Mouse (Mus musculus): ENCODE results near the gene Socs5. TPM values are rescaled to one million over a fixed set of nuclear protein-coding genes. Genes with fewer than 3 reads are reported as not detected.
A peak's percentile ranks its signal among the peaks of the same experiment; 100 is the strongest.

Gene Socs5
- polyA plus RNA-seq, 1 experiment from 2014 or later: 15.0 TPM

GRCm38 (mm10) chr17:87102636-87103035 lies 4.8 kb upstream of the Socs5 start:
- H3K9me3 ChIP-seq (ENCODE audit: control insufficient read depth, low read length): no peaks in the 10 kb centered on the region
- no peak overlapping the region for H3K27ac ChIP-seq (ENCODE audit: low read depth, low read length)
- H3K27me3 ChIP-seq (ENCODE audit: control insufficient read depth, insufficient read depth, low read length): no peaks in the 10 kb centered on the region
- no peak overlapping the region for H3K4me2 ChIP-seq (replicated peaks; ENCODE audit: low read depth, low read length)
- DNase-seq (ENCODE audit: low spot score) (no peak), ATAC-seq (ENCODE audit: low FRiP score) (no peak)
- no peak overlapping the region for H3K9ac ChIP-seq (ENCODE audit: low read depth, low read length)
- 0 out of 2 replicates have a peak, but pooled peaks cover 2% of the 10 kb centered on the region for H3K4me1 ChIP-seq (replicated peaks; ENCODE audit: control insufficient read depth, insufficient read depth, low read length)
- no peaks in the 10 kb centered on the region for H3K36me3 ChIP-seq (ENCODE audit: control insufficient read depth, insufficient read depth, low read length)
- WGBS: 75% methylated on average over 8 of the region's 8 CpGs
- no peak overlapping the region for H3K4me3 ChIP-seq (ENCODE audit: low read depth, low read length)

- ATAC-seq (ENCODE audit: low FRiP score) (no peak), DNase-seq (ENCODE audit: low spot score) (no peak)
- Histone ChIP-seq H3K4me2 (replicated peaks; ENCODE audit: low read depth, low read length) (no peak overlapping the region), H3K4me3 (ENCODE audit: low read depth, low read length) (no peak overlapping the region), H3K27ac (ENCODE audit: low read depth, low read length) (no peak overlapping the region), H3K4me1 (replicated peaks; ENCODE audit: control insufficient read depth, insufficient read depth, low read length) (0 out of 2 replicates have a peak, but pooled peaks cover 2% of the 10 kb centered on the region), H3K27me3 (ENCODE audit: control insufficient read depth, insufficient read depth, low read length) (no peaks in the 10 kb centered on the region), H3K9me3 (ENCODE audit: control insufficient read depth, low read length) (no peaks in the 10 kb centered on the region), H3K36me3 (ENCODE audit: control insufficient read depth, insufficient read depth, low read length) (no peaks in the 10 kb centered on the region), H3K9ac (ENCODE audit: low read depth, low read length) (no peak overlapping the region)
- 84% methylated on average over 5 of the region's 5 CpGs for WGBS
These were observed 4.4 kb upstream of the Socs5 start for GRCm38 (mm10) chr17:87103060-87103459.

GRCm38 (mm10) chr17:87104276-87104675 lies 3.2 kb upstream of the Socs5 start:
- no peak overlapping the region for H3K4me3 ChIP-seq (ENCODE audit: low read depth, low read length)
- H3K36me3 ChIP-seq (ENCODE audit: control insufficient read depth, insufficient read depth, low read length): no peaks in the 10 kb centered on the region
- no peak overlapping the region for H3K9ac ChIP-seq (ENCODE audit: low read depth, low read length)
- DNase-seq (ENCODE audit: low spot score) (no peak), ATAC-seq (ENCODE audit: low FRiP score) (no peak)
- H3K27me3 ChIP-seq (ENCODE audit: control insufficient read depth, insufficient read depth, low read length): no peaks in the 10 kb centered on the region
- 88% methylated on average over 4 of the region's 4 CpGs for WGBS
- 0 out of 2 replicates have a peak, but pooled peaks cover 2% of the 10 kb centered on the region for H3K4me1 ChIP-seq (replicated peaks; ENCODE audit: control insufficient read depth, insufficient read depth, low read length)
- no peak overlapping the region for H3K4me2 ChIP-seq (replicated peaks; ENCODE audit: low read depth, low read length)
- no peaks in the 10 kb centered on the region for H3K9me3 ChIP-seq (ENCODE audit: control insufficient read depth, low read length)
- H3K27ac ChIP-seq (ENCODE audit: low read depth, low read length): no peak overlapping the region

DNA sequence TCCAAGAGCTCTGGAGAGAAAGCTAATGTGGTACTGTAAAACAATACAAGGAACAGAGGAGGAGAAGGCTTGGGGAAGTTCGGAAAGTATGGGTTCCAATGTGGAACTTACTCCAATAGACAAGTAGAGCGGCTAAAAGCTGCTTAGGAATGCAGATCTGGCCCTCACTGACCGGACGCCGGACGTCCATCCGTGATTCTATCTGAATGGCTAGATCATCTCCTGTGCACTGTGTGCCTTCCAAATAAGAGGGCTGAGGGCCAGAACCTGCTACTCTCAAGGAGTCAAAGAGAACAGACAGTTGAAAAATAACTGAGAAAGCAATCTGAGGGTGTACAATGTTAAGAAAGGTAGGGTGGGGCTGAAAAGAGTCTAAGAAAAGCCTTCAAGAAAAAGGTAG lies 1.5 kb upstream of the Socs5 start:
- ATAC-seq (ENCODE audit: low FRiP score): no peak
- peak overlapping the region; percentile 59; the same call in 1 of the 2 replicates for H3K4me2 ChIP-seq (replicated peaks; ENCODE audit: low read depth, low read length)
- H3K9ac ChIP-seq (ENCODE audit: low read depth, low read length): no peak overlapping the region; the same call in 1 of the 2 replicates
- H3K27me3 ChIP-seq (ENCODE audit: control insufficient read depth, insufficient read depth, low read length): no peaks in the 10 kb centered on the region
- no peak for DNase-seq (ENCODE audit: low spot score)
- 0 out of 2 replicates have a peak, but pooled peaks cover 2% of the 10 kb centered on the region for H3K4me1 ChIP-seq (replicated peaks; ENCODE audit: control insufficient read depth, insufficient read depth, low read length)
- no peaks in the 10 kb centered on the region for H3K36me3 ChIP-seq (ENCODE audit: control insufficient read depth, insufficient read depth, low read length)
- H3K27ac ChIP-seq (ENCODE audit: low read depth, low read length): no peak overlapping the region; the same call in 1 of the 2 replicates
- no peaks in the 10 kb centered on the region for H3K9me3 ChIP-seq (ENCODE audit: control insufficient read depth, low read length)
- no peak overlapping the region; the same call in 1 of the 2 replicates for H3K4me3 ChIP-seq (ENCODE audit: low read depth, low read length)
- WGBS: 89% methylated on average over 7 of the region's 7 CpGs

GRCm38 (mm10) chr17:87106691-87107523 lies 572 bp upstream of the Socs5 start:
- DNase-seq (ENCODE audit: low spot score): peak; percentile 96
- H3K9me3 ChIP-seq (ENCODE audit: control insufficient read depth, low read length): no peaks in the 10 kb centered on the region
- H3K36me3 ChIP-seq (ENCODE audit: control insufficient read depth, insufficient read depth, low read length): no peaks in the 10 kb centered on the region
- 0 out of 2 replicates have a peak, but pooled peaks cover 2% of the 10 kb centered on the region for H3K4me1 ChIP-seq (replicated peaks; ENCODE audit: control insufficient read depth, insufficient read depth, low read length)
- under 1% methylated on average over 38 of the region's 51 CpGs for WGBS
- peak; percentile 99 for ATAC-seq (ENCODE audit: low FRiP score)
- peak overlapping the region; percentile 74 for H3K9ac ChIP-seq (ENCODE audit: low read depth, low read length)
- peak overlapping the region; percentile 89 for H3K4me2 ChIP-seq (replicated peaks; ENCODE audit: low read depth, low read length)
- H3K27ac ChIP-seq (ENCODE audit: low read depth, low read length): peak overlapping the region; percentile 92
- H3K4me3 ChIP-seq (ENCODE audit: low read depth, low read length): peak overlapping the region; percentile 91
- H3K27me3 ChIP-seq (ENCODE audit: control insufficient read depth, insufficient read depth, low read length): no peaks in the 10 kb centered on the region

GRCm38 (mm10) chr17:87108507-87109292 lies 1.2 kb downstream of the Socs5 start:
- peak overlapping the region; percentile 74; the same call in 1 of the 2 replicates for H3K9ac ChIP-seq (ENCODE audit: low read depth, low read length)
- peak overlapping the region; percentile 89 for H3K4me2 ChIP-seq (replicated peaks; ENCODE audit: low read depth, low read length)
- H3K9me3 ChIP-seq (ENCODE audit: control insufficient read depth, low read length): no peaks in the 10 kb centered on the region
- no peak for ATAC-seq (ENCODE audit: low FRiP score)
- H3K27me3 ChIP-seq (ENCODE audit: control insufficient read depth, insufficient read depth, low read length): no peaks in the 10 kb centered on the region
- WGBS: 48% methylated on average over 13 of the region's 13 CpGs
- H3K4me1 ChIP-seq (replicated peaks; ENCODE audit: control insufficient read depth, insufficient read depth, low read length): 0 out of 2 replicates have a peak, but pooled peaks cover 2% of the 10 kb centered on the region
- no peaks in the 10 kb centered on the region for H3K36me3 ChIP-seq (ENCODE audit: control insufficient read depth, insufficient read depth, low read length)
- H3K27ac ChIP-seq (ENCODE audit: low read depth, low read length): no peak overlapping the region
- DNase-seq (ENCODE audit: low spot score): no peak
- H3K4me3 ChIP-seq (ENCODE audit: low read depth, low read length): peak overlapping the region; percentile 91

DNA sequence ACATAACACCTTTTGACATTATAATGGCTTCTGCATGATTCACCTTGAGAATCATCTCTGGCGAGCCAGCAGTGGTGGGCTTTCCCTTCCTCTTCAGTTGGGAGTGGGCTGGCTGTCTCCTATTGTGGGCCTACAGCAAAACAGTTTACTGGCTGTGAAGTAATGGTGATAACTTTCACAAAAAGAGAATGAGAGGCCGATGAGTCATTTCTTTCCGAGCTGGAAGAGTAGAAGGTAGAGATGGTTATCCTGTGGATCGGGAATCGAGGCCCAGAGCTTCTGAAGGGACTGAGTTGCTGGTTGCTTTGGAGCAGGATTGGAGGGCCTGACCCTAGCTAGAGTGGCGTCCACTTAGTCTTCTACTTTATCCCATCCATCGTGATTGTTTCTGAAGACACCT lies 2.0 kb downstream of the Socs5 start:
- Histone ChIP-seq H3K27ac (ENCODE audit: low read depth, low read length) (no peak overlapping the region), H3K36me3 (ENCODE audit: control insufficient read depth, insufficient read depth, low read length) (no peaks in the 10 kb centered on the region), H3K4me3 (ENCODE audit: low read depth, low read length) (no peak overlapping the region), H3K9ac (ENCODE audit: low read depth, low read length) (no peak overlapping the region), H3K4me2 (replicated peaks; ENCODE audit: low read depth, low read length) (no peak overlapping the region), H3K4me1 (replicated peaks; ENCODE audit: control insufficient read depth, insufficient read depth, low read length) (0 out of 2 replicates have a peak, but pooled peaks cover 2% of the 10 kb centered on the region), H3K27me3 (ENCODE audit: control insufficient read depth, insufficient read depth, low read length) (no peaks in the 10 kb centered on the region), H3K9me3 (ENCODE audit: control insufficient read depth, low read length) (no peaks in the 10 kb centered on the region)
- ATAC-seq (ENCODE audit: low FRiP score) (no peak), DNase-seq (ENCODE audit: low spot score) (no peak)
- 85% methylated on average over 7 of the region's 7 CpGs for WGBS

GRCm38 (mm10) chr17:87112852-87113592 lies 5.5 kb downstream of the Socs5 start:
- Histone ChIP-seq H3K4me1 (replicated peaks; ENCODE audit: control insufficient read depth, insufficient read depth, low read length) (no peaks in the 10 kb centered on the region), H3K27ac (ENCODE audit: low read depth, low read length) (no peak overlapping the region), H3K36me3 (ENCODE audit: control insufficient read depth, insufficient read depth, low read length) (no peaks in the 10 kb centered on the region), H3K9me3 (ENCODE audit: control insufficient read depth, low read length) (no peaks in the 10 kb centered on the region), H3K4me3 (ENCODE audit: low read depth, low read length) (no peak overlapping the region), H3K4me2 (replicated peaks; ENCODE audit: low read depth, low read length) (no peak overlapping the region), H3K9ac (ENCODE audit: low read depth, low read length) (no peak overlapping the region), H3K27me3 (ENCODE audit: control insufficient read depth, insufficient read depth, low read length) (no peaks in the 10 kb centered on the region)
- WGBS: 83% methylated on average over 5 of the region's 5 CpGs
- ATAC-seq (ENCODE audit: low FRiP score) (no peak), DNase-seq (ENCODE audit: low spot score) (no peak)
